Mouse (Mus musculus): ENCODE measurements around the gene Gm15155. TPM values are rescaled to one million over a fixed set of nuclear protein-coding genes. Genes with fewer than 3 reads are reported as not detected.
"Not testable (repeated sequence)": the region's sequence is repeated elsewhere in the genome, so short reads cannot be mapped to it uniquely, and the experiment has no call there.

The Gm15155 gene
- polyA plus RNA-seq, 1 experiment from 2014 or later = 0.95 TPM

DNA sequence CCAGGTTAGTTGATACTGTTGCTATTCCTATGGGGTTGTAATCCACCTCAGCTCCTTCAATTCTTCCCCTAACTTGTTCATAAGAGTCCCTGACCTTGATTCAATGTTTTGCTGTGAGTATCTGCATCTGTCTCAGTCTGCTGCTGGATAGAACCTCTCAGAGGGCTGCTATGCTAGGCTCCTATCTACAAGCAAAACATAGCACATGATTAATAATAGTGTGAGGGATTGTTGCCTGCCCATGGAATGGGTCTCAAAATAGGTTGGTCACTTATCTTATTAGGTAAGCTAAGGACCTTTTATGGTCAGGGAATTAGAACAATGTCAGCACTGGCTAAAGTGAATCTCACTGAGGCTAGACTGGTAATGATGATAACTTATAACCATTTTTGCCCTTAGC is 547.0 kb downstream of the Gm15155 start:
- Histone ChIP-seq H3K9ac (replicated peaks) (no peak overlapping the region), H3K9me3 (replicated peaks) (no peaks in the 10 kb centered on the region), H3K4me1 (no peaks in the 10 kb centered on the region), H3K27me3 (replicated peaks) (no peaks in the 10 kb centered on the region), H3K27ac (replicated peaks) (no peak overlapping the region), H3K36me3 (no peaks in the 10 kb centered on the region), H3K4me3 (replicated peaks) (no peak overlapping the region), H3K4me2 (no peak overlapping the region)
- ATAC-seq (ENCODE audit: low FRiP score) = no peak

- not testable (repeated sequence) for H3K27me3 ChIP-seq (replicated peaks); H3K4me2 ChIP-seq; H3K9me3 ChIP-seq (replicated peaks); H3K36me3 ChIP-seq; H3K27ac ChIP-seq (replicated peaks); ATAC-seq (ENCODE audit: low FRiP score); H3K9ac ChIP-seq (replicated peaks); H3K4me3 ChIP-seq (replicated peaks); H3K4me1 ChIP-seq
Measured at GRCm38 (mm10) chrX:156303806-156304205, 679.3 kb downstream of the Gm15155 start.

Other genes starting within 250 kb of the Gm15155 start
- gene Ptchd1, start 927 bp upstream of the Gm15155 start, polyA plus RNA-seq (2015; fragmentation: Nextera tagmentation; extraction: Ambion mirVana) = 11.8 and 14.4 TPM in 2 replicates